Mouse (Mus musculus): ENCODE results near the gene Rbm44. TPM values are rescaled to one million over a fixed set of nuclear protein-coding genes. Genes with fewer than 3 reads are reported as not detected.

The Rbm44 gene
- polyA plus RNA-seq, 1 experiment from 2014 or later: 0.57 TPM

DNA sequence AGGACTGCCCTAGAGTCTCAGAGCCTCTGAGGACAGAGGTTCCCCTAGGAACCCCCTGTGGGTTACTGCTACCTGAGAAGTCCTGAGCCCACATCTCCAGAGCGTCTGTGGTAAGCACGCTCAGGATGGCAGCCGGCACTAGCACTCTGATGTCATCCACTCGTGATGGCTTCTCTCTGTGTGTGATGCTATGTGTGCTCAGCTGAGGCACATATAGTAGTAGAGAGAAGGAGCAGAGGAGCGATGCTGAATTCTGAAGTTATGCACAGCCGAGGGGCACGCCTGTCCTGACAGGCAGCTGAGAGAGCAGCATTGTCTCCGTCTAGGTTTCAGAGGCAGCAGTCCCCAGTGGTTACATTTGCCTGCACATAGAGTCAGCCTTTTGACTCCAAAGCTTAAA, 47.3 kb downstream of the Rbm44 start:
- no peak for ATAC-seq (ENCODE audit: low FRiP score, low TSS enrichment)
- Histone ChIP-seq H3K36me3 (ENCODE audit: control insufficient read depth, insufficient read depth, low read length) (no peaks in the 10 kb centered on the region), H3K9me3 (ENCODE audit: control insufficient read depth, low read length) (no peaks in the 10 kb centered on the region), H3K27me3 (ENCODE audit: control insufficient read depth, insufficient read depth, low read length) (no peaks in the 10 kb centered on the region), H3K4me1 (ENCODE audit: control insufficient read depth, insufficient read depth, low read length) (no peaks in the 10 kb centered on the region), H3K9ac (replicated peaks; ENCODE audit: low read length) (no peak overlapping the region), H3K27ac (replicated peaks; ENCODE audit: low read depth, low read length) (no peak overlapping the region), H3K4me3 (replicated peaks; ENCODE audit: low read depth, low read length) (no peak overlapping the region), H3K4me2 (ENCODE audit: low read length) (no peak overlapping the region)
- DNase-seq: no peak
- WGBS: 80% methylated on average over 8 of the region's 8 CpGs

GRCm38 (mm10) chr1:91193242-91193641, 48.4 kb downstream of the Rbm44 start:
- 83% methylated on average over 4 of the region's 4 CpGs for WGBS
- Histone ChIP-seq H3K9me3 (ENCODE audit: control insufficient read depth, low read length) (no peaks in the 10 kb centered on the region), H3K27me3 (ENCODE audit: control insufficient read depth, insufficient read depth, low read length) (no peaks in the 10 kb centered on the region)

GRCm38 (mm10) chr1:91193680-91194079, 48.8 kb downstream of the Rbm44 start:
- WGBS: 88% methylated on average over 4 of the region's 4 CpGs
- Histone ChIP-seq H3K4me1 (ENCODE audit: control insufficient read depth, insufficient read depth, low read length) (no peaks in the 10 kb centered on the region), H3K4me3 (replicated peaks; ENCODE audit: low read depth, low read length) (no peak overlapping the region), H3K36me3 (ENCODE audit: control insufficient read depth, insufficient read depth, low read length) (no peaks in the 10 kb centered on the region), H3K9ac (replicated peaks; ENCODE audit: low read length) (no peak overlapping the region), H3K27ac (replicated peaks; ENCODE audit: low read depth, low read length) (no peak overlapping the region), H3K9me3 (ENCODE audit: control insufficient read depth, low read length) (no peaks in the 10 kb centered on the region), H3K4me2 (ENCODE audit: low read length) (no peak overlapping the region), H3K27me3 (ENCODE audit: control insufficient read depth, insufficient read depth, low read length) (no peaks in the 10 kb centered on the region)
- DNase-seq (no peak), ATAC-seq (ENCODE audit: low FRiP score, low TSS enrichment) (no peak)

More at GRCm38 (mm10) chr1:91193242-91193641, 48.4 kb downstream of the Rbm44 start:
- Histone ChIP-seq H3K27ac (replicated peaks; ENCODE audit: low read depth, low read length) (no peak overlapping the region), H3K4me3 (replicated peaks; ENCODE audit: low read depth, low read length) (no peak overlapping the region), H3K4me2 (ENCODE audit: low read length) (no peak overlapping the region), H3K36me3 (ENCODE audit: control insufficient read depth, insufficient read depth, low read length) (no peaks in the 10 kb centered on the region), H3K4me1 (ENCODE audit: control insufficient read depth, insufficient read depth, low read length) (no peaks in the 10 kb centered on the region), H3K9ac (replicated peaks; ENCODE audit: low read length) (no peak overlapping the region)
- ATAC-seq (ENCODE audit: low FRiP score, low TSS enrichment) (no peak), DNase-seq (no peak)

- H3K9me3 ChIP-seq (ENCODE audit: control insufficient read depth, low read length): no peaks in the 10 kb centered on the region
- DNase-seq: no peak
- no peak overlapping the region for H3K27ac ChIP-seq (replicated peaks; ENCODE audit: low read depth, low read length)
- H3K4me1 ChIP-seq (ENCODE audit: control insufficient read depth, insufficient read depth, low read length): no peaks in the 10 kb centered on the region
- H3K27me3 ChIP-seq (ENCODE audit: control insufficient read depth, insufficient read depth, low read length): no peaks in the 10 kb centered on the region
- H3K36me3 ChIP-seq (ENCODE audit: control insufficient read depth, insufficient read depth, low read length): no peaks in the 10 kb centered on the region
- no peak for ATAC-seq (ENCODE audit: low FRiP score, low TSS enrichment)
- no peak overlapping the region for H3K9ac ChIP-seq (replicated peaks; ENCODE audit: low read length)
- H3K4me2 ChIP-seq (ENCODE audit: low read length): no peak overlapping the region
- 82% methylated on average over 10 of the region's 10 CpGs for WGBS
- H3K4me3 ChIP-seq (replicated peaks; ENCODE audit: low read depth, low read length): no peak overlapping the region
Observed at GRCm38 (mm10) chr1:91199793-91200192, 54.9 kb downstream of the Rbm44 start.

DNA sequence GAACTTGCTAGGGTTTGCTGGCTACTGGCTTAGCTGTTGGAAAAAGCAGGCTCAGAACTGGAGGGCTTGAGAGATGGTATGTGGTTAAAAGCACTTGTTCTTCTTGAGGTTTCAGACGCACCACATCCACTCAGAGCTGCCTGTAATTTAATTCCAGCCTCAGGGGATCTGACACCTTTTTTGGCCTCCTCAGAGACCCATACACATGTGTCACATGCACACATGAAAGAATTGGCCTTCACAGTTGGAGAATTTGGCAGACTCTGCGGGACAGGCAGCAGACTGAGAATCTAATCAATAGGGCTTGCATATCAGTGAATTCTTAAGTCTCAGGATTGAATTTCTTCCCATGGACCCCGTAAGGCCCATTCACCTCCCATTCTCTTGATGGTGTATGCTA, 56.2 kb downstream of the Rbm44 start:
- no peak overlapping the region for H3K4me2 ChIP-seq (ENCODE audit: low read length)
- no peak overlapping the region for H3K4me3 ChIP-seq (replicated peaks; ENCODE audit: low read depth, low read length)
- no peak overlapping the region for H3K9ac ChIP-seq (replicated peaks; ENCODE audit: low read length)
- DNase-seq (no peak), ATAC-seq (ENCODE audit: low FRiP score, low TSS enrichment) (no peak)
- H3K27ac ChIP-seq (replicated peaks; ENCODE audit: low read depth, low read length): no peak overlapping the region
- H3K4me1 ChIP-seq (ENCODE audit: control insufficient read depth, insufficient read depth, low read length): no peaks in the 10 kb centered on the region
- H3K27me3 ChIP-seq (ENCODE audit: control insufficient read depth, insufficient read depth, low read length): no peaks in the 10 kb centered on the region
- no peaks in the 10 kb centered on the region for H3K9me3 ChIP-seq (ENCODE audit: control insufficient read depth, low read length)
- no peaks in the 10 kb centered on the region for H3K36me3 ChIP-seq (ENCODE audit: control insufficient read depth, insufficient read depth, low read length)
- WGBS: 53% methylated on average over 3 of the region's 3 CpGs

- H3K27me3 ChIP-seq (ENCODE audit: control insufficient read depth, insufficient read depth, low read length): no peaks in the 10 kb centered on the region
- H3K4me2 ChIP-seq (ENCODE audit: low read length): no peak overlapping the region
- ATAC-seq (ENCODE audit: low FRiP score, low TSS enrichment): no peak
- no peaks in the 10 kb centered on the region for H3K36me3 ChIP-seq (ENCODE audit: control insufficient read depth, insufficient read depth, low read length)
- 87% methylated on average over 5 of the region's 5 CpGs for WGBS
- H3K9ac ChIP-seq (replicated peaks; ENCODE audit: low read length): no peak overlapping the region
- no peaks in the 10 kb centered on the region for H3K4me1 ChIP-seq (ENCODE audit: control insufficient read depth, insufficient read depth, low read length)
- no peak overlapping the region for H3K27ac ChIP-seq (replicated peaks; ENCODE audit: low read depth, low read length)
- DNase-seq: no peak
- no peak overlapping the region for H3K4me3 ChIP-seq (replicated peaks; ENCODE audit: low read depth, low read length)
- no peaks in the 10 kb centered on the region for H3K9me3 ChIP-seq (ENCODE audit: control insufficient read depth, low read length)
Observed at GRCm38 (mm10) chr1:91204221-91204765, 59.4 kb downstream of the Rbm44 start.

- H3K27me3 ChIP-seq (ENCODE audit: control insufficient read depth, insufficient read depth, low read length): no peaks in the 10 kb centered on the region
- no peak overlapping the region for H3K4me3 ChIP-seq (replicated peaks; ENCODE audit: low read depth, low read length)
- WGBS: 87% methylated on average over 6 of the region's 6 CpGs
- no peak for ATAC-seq (ENCODE audit: low FRiP score, low TSS enrichment)
- H3K4me2 ChIP-seq (ENCODE audit: low read length): no peak overlapping the region
- H3K27ac ChIP-seq (replicated peaks; ENCODE audit: low read depth, low read length): no peak overlapping the region
- no peaks in the 10 kb centered on the region for H3K4me1 ChIP-seq (ENCODE audit: control insufficient read depth, insufficient read depth, low read length)
- H3K36me3 ChIP-seq (ENCODE audit: control insufficient read depth, insufficient read depth, low read length): no peaks in the 10 kb centered on the region
- no peak overlapping the region for H3K9ac ChIP-seq (replicated peaks; ENCODE audit: low read length)
- H3K9me3 ChIP-seq (ENCODE audit: control insufficient read depth, low read length): no peaks in the 10 kb centered on the region
- DNase-seq: no peak
Observed at GRCm38 (mm10) chr1:91205651-91206050, 60.8 kb downstream of the Rbm44 start.

DNA sequence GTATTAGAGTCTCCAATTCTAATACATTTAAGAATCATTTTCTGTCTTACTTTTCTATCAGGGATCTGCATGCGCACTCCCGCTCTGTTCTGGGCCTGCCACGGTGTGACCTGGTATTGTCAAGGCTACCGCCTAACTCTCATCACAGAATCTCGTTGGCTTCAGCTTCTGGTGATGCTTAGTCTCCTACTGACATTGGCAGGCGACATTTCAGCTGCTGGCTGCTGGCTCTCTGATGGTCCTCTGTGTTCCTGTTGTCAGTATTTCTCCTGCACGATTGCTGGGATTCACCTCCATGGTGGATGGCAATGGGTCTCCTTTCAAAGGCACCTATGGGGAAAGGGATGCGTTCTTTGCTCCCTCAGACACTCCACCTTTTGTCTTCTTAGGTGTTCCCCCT, 61.4 kb downstream of the Rbm44 start:
- ATAC-seq (ENCODE audit: low FRiP score, low TSS enrichment) (no peak), DNase-seq (no peak)
- Histone ChIP-seq H3K27ac (replicated peaks; ENCODE audit: low read depth, low read length) (no peak overlapping the region), H3K9ac (replicated peaks; ENCODE audit: low read length) (no peak overlapping the region), H3K4me2 (ENCODE audit: low read length) (no peak overlapping the region), H3K9me3 (ENCODE audit: control insufficient read depth, low read length) (no peaks in the 10 kb centered on the region), H3K4me3 (replicated peaks; ENCODE audit: low read depth, low read length) (no peak overlapping the region), H3K27me3 (ENCODE audit: control insufficient read depth, insufficient read depth, low read length) (no peaks in the 10 kb centered on the region), H3K4me1 (ENCODE audit: control insufficient read depth, insufficient read depth, low read length) (no peaks in the 10 kb centered on the region), H3K36me3 (ENCODE audit: control insufficient read depth, insufficient read depth, low read length) (no peaks in the 10 kb centered on the region)
- 78% methylated on average over 8 of the region's 8 CpGs for WGBS

DNA sequence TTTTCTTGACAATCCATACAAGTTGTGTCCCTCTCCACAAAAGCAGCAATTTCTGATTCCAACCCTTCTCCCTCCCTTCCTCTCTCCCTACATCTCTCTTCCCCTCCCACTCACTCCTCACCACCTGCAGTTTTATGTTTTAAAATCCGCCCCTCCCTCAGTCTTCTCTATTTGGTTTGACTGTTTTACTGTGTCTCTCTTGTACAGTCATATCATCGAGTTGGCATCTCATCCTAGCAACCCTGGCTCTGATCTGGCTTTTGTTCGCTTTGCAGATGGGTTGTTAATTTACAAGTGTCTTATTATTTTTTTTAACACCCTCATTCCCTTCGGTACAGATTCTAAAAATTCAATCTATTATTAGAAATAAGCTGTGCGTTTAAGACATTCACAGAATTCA, 62.0 kb downstream of the Rbm44 start:
- no peak overlapping the region for H3K27ac ChIP-seq (replicated peaks; ENCODE audit: low read depth, low read length)
- no peak for DNase-seq

More for the DNA sequence above, 62.0 kb downstream of the Rbm44 start:
- no peak for ATAC-seq (ENCODE audit: low FRiP score, low TSS enrichment)
- WGBS: 83% methylated on average over 5 of the region's 5 CpGs
- Histone ChIP-seq H3K4me3 (replicated peaks; ENCODE audit: low read depth, low read length) (no peak overlapping the region), H3K9ac (replicated peaks; ENCODE audit: low read length) (no peak overlapping the region), H3K27me3 (ENCODE audit: control insufficient read depth, insufficient read depth, low read length) (no peaks in the 10 kb centered on the region), H3K4me2 (ENCODE audit: low read length) (no peak overlapping the region), H3K4me1 (ENCODE audit: control insufficient read depth, insufficient read depth, low read length) (no peaks in the 10 kb centered on the region), H3K36me3 (ENCODE audit: control insufficient read depth, insufficient read depth, low read length) (no peaks in the 10 kb centered on the region), H3K9me3 (ENCODE audit: control insufficient read depth, low read length) (no peaks in the 10 kb centered on the region)

Measured in midbrain, embryonic 14.5 days (tissue).